Mouse (Mus musculus) left cerebral cortex, postnatal 14 days (tissue): ENCODE results near the gene Cdc37l1. TPM values are rescaled to one million over a fixed set of nuclear protein-coding genes. Genes with fewer than 3 reads are reported as not detected.

Source experiments
- DNase-seq, 2 experiments: peaks; one replicate each; pipeline ENCODE4 v3.0.0; 2021 to 2022; ENCODE audit warnings: low spot score in 2 of 2, mixed read lengths in 1 of 2
- intact Hi-C: fragments of 180-260 bp; cut with DNase I; formaldehyde crosslinking; loops from one replicate; pipeline ENCODE4 v1.15.1; 2025
- long read RNA-seq, 2 experiments: library from polyadenylated mRNA; stranded (forward); transcript quantifications; one replicate each; pipeline ENCODE4 v2.0.0; 2021
- total RNA-seq, 2 experiments: library from RNA; stranded (reverse); gene quantifications; 2 replicates each; pipeline ENCODE4 v1.2.3; 2021

Cdc37l1 gene
- total RNA-seq, result 10 to 100 TPM; 81.8 to 83.5 TPM
- long read RNA-seq, experiment 1, full-length matches to known transcripts, result 56 of 85 reads
- long read RNA-seq, experiment 1, partial matches to known transcripts, result 8 of 85 reads
- long read RNA-seq, experiment 1, other reads (novel, unspliced or antisense), result 21 of 85 reads
- long read RNA-seq, experiment 2, full-length matches to known transcripts, result 63 of 87 reads
- long read RNA-seq, experiment 2, partial matches to known transcripts, result 11 of 87 reads
- long read RNA-seq, experiment 2, other reads (novel, unspliced or antisense), result 13 of 87 reads

DNA sequence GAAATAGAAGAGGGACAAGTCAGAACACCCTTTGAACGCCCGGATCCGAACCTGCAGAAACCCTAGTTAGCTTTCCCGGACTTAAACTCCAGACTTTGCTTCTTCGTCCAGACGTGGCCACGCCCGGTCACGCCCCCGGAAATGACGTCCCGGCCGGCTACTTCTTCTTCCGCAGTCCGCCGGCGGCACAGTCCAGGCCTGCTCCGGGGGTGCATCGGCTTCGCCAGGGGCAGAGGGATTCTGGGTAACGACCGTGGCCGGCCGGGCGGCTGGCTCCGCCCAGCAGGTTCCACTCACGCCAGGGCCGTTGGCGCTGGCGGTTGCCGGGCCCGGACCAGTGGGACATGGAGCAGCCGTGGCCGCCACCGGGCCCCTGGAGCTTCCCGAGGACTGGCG is at the start of gene Cdc37l1:
Cdc37l1 (plus strand) TSS at position 159 of the 396 bp plus-strand sequence.
- intact Hi-C loops, result loop anchor here (5.0 to 10.0 kb wide), 2 partner anchors 57 to 365 kb away; partner anchors contain the start of gene Ak3
- DNase-seq, result peak; percentile 96

DNA sequence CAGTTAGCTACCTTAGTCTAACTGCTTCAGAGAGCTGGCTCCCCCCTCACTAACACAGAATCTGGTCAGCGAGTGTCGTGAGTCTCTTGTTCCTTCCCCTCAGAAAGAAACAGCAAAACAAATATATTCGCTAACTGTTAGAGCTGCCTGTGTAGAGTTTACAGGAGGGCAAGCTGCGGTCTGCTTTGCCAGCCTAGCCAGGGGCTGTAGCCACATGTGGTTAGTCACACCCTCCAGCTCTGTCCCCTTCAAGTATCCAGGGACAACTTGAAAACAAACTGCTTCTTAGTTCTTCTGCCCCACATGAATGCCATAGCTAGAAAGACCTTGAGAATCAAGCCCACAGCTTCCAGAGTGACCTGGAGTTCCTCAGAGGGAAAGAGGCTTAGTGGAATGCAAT is 48.9 kb upstream of the Cdc37l1 start:
- intact Hi-C loops, result no loop called here
- no peak for DNase-seq

DNA sequence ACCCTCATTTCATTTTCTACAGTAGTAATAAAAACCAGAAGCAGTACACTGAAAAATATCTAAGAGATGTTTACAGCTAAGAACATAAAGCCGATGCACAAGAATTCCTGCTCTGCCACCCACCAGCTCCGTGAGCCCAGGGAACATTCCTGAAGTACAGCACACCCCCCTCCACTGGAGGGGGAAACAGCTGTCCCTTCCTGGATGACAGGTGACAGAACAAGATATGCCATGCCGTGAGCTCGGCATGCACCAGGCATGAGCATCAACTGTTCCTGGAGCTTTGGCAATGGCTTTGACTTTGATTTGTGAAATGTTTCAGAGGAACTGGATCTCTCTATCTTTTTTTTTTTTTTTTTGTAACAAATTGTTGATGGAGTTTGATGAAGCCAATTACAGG is 43.4 kb upstream of the Cdc37l1 start:
- intact Hi-C loops, result no loop called here
- DNase-seq, result peak in 1 of 2 experiments; percentile 21

GRCm38 (mm10) chr19:28947311-28947710 is 42.8 kb upstream of the Cdc37l1 start:
- intact Hi-C loops, result no loop called here
- no peak for DNase-seq

GRCm38 (mm10) chr19:28951251-28951650 is 38.9 kb upstream of the Cdc37l1 start:
- intact Hi-C loops, result no loop called here
- no peak for DNase-seq

- intact Hi-C loops, result no loop called here
- DNase-seq, result peak; percentile 56 to 83
Measured at GRCm38 (mm10) chr19:28963113-28963512, 27.0 kb upstream of the Cdc37l1 start.

DNA sequence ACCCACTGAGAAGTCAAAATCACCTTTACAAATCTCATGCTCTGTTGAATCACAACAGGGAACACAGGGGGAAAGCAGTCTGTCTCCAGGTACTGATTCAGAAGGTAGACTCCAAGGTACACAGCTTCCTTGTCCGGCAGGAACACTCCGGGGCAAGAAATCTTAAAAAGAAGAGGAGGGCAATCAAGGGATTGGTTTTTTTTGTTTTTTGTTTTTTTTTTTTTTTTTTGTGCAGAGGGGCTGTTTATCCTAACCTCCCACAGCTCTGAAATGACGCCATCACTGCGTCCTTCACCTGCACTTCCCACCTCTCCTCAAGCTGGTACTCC is 26.7 kb upstream of the Cdc37l1 start:
- DNase-seq, result no peak
- intact Hi-C loops, result no loop called here

DNA sequence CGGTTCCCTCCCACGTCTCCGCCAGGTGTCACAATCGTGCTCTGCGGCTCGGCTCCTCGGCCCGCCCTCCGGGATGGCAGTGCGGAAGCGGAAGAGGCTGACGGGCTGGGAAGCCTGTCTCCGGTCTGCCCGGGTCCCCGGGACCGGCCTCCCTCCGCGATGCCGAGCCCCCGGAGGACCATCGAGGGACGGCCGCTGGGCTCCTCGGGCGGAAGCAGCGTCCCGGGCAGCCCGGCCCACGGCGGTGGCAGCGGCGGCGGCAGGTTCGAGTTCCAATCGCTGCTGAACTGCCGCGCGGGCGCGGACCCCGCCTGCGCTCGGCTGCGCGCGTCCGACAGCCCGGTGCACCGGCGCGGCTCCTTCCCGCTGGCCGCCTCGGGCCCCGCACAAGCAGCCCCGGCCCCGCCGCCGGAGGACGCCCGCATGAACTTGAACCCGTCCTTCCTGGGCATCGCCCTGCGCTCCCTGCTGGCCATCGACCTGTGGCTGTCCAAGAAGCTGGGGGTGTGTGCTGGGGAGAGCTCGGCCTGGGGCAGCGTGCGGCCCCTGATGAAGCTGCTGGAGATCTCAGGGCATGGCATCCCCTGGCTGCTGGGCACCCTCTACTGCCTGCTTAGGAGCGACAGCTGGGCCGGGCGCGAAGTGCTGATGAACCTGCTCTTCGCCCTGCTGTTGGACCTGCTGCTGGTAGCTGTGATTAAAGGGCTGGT is 26.2 kb upstream of the Cdc37l1 start, which contains the start of gene Plpp6:
Plpp6 (plus strand) TSS at position 112 of the 710 bp plus-strand sequence.
- intact Hi-C loops, result loop anchor here (2.0 kb wide), 1 partner anchor 187 kb away; no protein-coding TSS in a partner anchor
- DNase-seq, result peak; percentile 68 to 81

DNA sequence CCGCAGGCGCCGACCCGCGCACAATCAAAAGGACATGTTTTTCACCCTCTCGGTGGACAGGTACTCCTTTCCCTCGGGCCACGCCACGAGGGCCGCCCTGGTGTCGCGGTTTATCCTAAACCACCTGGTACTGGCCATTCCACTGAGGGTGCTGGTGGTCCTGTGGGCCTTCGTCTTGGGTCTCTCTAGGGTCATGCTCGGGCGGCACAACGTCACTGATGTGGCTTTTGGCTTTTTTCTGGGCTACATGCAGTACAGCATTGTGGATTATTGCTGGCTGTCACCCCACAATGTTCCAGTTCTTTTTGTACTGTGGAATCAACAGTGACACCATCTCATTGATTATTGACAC is 25.6 kb upstream of the Cdc37l1 start:
- no peak for DNase-seq
- intact Hi-C loops, result loop anchor here (2.0 kb wide), 1 partner anchor 188 kb away; no protein-coding TSS in a partner anchor

GRCm38 (mm10) chr19:28967652-28968051 is 22.5 kb upstream of the Cdc37l1 start, which contains the start of gene 4430402I18Rik:
TSS of gene 4430402I18Rik (minus strand) at chr19:28967800.
- intact Hi-C loops, result loop anchor here (5.0 kb wide), 1 partner anchor 60 kb away; no protein-coding TSS in a partner anchor
- peak; percentile 54 to 64 for DNase-seq

GRCm38 (mm10) chr19:28968178-28968577 is 22.0 kb upstream of the Cdc37l1 start:
- DNase-seq, result no peak
- intact Hi-C loops, result loop anchor here (5.0 kb wide), 1 partner anchor 61 kb away; no protein-coding TSS in a partner anchor

- intact Hi-C loops, result loop anchor here (5.0 kb wide), 1 partner anchor 62 kb away; no protein-coding TSS in a partner anchor
- no peak for DNase-seq
Measured at GRCm38 (mm10) chr19:28969231-28969630, 20.9 kb upstream of the Cdc37l1 start.

DNA sequence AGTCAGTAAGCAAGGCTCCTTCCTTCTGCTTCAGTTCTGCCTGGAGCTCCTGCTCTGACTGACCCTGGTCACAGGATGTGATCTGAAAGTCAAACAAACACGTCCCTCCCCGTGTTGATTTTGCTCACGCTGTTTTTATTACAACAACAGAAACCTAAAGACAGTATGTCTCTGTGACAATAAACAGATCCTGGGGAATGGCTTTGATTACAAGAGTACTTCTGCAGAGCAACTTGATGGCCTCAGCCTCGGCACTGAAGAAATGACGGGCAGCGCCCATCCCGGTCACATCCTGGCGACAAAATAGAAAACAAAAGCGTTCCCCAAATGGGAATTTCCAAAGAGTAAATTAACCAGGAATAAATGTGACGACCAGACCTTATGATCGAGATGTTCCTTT is 19.9 kb upstream of the Cdc37l1 start:
- no peak for DNase-seq
- intact Hi-C loops, result no loop called here

- DNase-seq, result peak; percentile 62 to 83
- intact Hi-C loops, result no loop called here
Measured at GRCm38 (mm10) chr19:28974862-28975611, 15.1 kb upstream of the Cdc37l1 start.

DNA sequence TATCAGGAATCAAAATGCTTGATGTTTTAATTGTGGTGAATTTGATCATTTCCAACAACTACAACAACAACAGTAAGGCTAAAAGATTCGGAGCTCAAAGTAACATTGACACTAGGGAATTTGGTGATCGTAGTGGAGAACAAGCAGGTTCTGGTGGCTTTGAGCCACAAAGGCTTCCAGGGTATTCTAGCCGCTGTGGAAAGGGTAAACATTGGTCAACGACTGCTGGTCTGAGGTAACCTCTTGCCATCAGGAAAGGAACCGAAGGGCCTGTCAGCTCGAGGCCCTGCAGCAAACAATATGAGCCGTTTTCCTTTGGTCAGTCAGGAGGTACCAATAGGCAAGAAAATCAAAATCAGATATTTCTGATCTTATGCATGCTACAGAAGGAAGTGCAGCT is 7.5 kb upstream of the Cdc37l1 start:
- no peak for DNase-seq
- intact Hi-C loops, result no loop called here

GRCm38 (mm10) chr19:28989515-28989914 is 637 bp upstream of the Cdc37l1 start:
- intact Hi-C loops, result no loop called here
- no peak for DNase-seq

- intact Hi-C loops, result loop anchor here (5.0 to 10.0 kb wide), 2 partner anchors 57 to 364 kb away; partner anchors contain the start of gene Ak3
- peak; percentile 36 to 75 for DNase-seq
Measured at GRCm38 (mm10) chr19:28990590-28991221, 554 bp downstream of the Cdc37l1 start.

GRCm38 (mm10) chr19:28991391-28991790 is 1.2 kb downstream of the Cdc37l1 start:
- intact Hi-C loops, result loop anchor here (5.0 to 10.0 kb wide), 2 partner anchors 56 to 363 kb away; partner anchors contain the start of gene Ak3
- no peak for DNase-seq

DNA sequence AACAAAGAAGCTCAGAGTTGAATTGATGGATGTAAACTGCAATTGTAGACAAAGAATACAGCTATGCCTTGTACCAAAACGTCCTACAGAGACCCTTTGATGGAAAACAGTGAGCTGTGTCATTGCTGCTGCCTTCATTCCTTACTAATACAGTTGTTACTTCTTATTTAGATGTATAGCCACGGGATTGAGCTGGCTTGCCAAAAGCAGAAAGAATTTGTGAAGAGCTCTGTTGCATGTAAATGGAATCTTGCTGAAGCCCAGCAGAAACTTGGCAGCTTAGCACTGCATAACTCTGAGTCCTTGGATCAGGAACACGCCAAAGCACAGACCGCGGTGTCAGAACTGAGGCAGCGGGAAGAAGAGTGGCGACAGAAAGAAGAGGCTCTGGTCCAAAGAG is 4.7 kb downstream of the Cdc37l1 start:
- DNase-seq, result peak; percentile 47 to 65
- intact Hi-C loops, result loop anchor here (5.0 to 10.0 kb wide), 2 partner anchors 52 to 360 kb away; partner anchors contain the start of gene Ak3
